Mouse (Mus musculus) cerebellum, adult 11 months (tissue): Measurements from ENCODE around the gene Baiap2.
A peak's percentile ranks its signal among the peaks of the same experiment; 100 is the strongest.

Experiments
- DNase-seq: peaks from one replicate; pipeline ENCODE4 v3.0.0; 2022

Gene Baiap2

DNA sequence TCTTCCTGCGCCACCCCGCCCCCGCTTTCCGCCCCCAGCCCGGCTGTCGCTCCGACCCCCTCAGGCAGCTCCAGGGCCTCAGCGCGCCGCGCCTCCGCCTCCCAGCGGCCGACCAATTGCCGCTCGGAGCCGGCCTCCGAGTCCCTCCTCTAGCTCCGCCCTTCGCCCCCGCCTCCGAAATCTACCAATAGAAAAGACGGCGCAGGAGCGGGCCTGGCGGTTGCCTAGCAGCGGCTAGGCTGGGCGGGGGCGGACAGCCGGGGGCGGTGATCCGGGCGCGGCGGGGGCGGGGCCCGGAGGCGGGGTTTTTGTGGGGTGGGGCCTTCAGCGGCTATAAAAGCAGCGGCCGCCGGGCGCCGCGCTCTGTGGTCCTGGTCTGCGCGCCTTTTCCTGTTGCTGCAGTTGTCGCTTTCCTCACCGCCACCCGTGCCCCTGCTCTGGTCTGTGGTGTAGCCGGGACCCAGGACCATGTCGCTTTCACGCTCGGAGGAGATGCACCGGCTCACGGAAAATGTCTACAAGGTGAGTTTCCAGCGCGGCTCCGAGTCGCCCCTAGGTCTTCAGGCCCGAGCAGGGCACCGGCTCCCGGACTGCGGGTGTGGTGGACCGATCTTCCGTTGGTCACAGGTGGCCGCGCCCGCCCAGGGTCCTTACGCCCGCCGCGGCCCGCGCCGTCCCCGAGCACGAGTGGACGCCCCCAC is at the start of gene Baiap2:
Baiap2 (plus strand) TSS at position 37 of the 701 bp plus-strand sequence.
- DNase-seq, result peak; percentile 98

DNA sequence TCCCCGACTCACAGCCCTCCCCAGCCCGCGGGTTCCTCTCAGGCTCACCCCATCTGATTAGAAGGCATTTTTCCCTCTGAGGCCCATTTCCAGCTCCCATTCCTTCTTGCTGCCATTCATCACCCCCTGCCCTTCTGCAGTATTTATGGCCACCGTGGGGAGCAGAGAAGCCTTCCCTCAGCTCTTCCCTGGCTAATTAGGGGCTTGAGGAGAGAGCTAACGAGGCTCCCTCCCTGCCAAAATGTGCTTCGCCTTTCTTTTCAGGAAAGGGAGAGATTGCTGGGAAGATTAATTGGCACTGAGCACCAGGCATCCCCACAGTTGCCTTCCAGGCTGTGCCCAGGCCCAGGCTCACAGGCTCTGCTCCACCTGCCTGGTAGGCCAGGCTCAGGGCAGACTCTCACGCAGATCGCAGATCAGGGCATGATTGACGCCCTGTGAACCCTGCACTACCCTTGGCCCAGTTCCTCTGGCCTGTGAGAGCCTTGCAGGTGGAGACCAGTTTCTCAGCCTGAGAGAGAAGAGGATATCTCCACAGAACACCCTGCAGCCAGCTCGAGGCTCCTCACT is 48.8 kb upstream of the Baiap2 start:
- no peak for DNase-seq

DNA sequence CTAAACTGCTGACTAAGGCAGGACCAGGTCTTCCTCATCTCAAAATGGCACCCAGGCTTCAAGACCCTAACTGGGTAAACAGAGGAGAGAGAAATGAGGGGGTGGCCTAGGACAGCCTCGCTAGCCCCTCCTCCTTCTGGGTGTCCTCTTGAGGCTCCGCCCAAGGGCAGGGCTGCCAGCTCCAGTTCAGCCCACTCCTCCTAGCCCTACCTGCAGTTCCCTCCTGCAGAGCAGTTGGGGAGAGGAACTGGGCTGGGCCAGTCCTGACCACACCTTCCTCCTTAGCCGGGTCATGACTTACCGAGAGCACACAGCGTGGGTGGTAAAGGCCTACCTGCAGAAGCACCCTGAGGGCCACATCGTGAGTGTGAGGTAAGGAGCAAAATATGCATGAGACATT is 47.9 kb upstream of the Baiap2 start:
- DNase-seq, result no peak

DNA sequence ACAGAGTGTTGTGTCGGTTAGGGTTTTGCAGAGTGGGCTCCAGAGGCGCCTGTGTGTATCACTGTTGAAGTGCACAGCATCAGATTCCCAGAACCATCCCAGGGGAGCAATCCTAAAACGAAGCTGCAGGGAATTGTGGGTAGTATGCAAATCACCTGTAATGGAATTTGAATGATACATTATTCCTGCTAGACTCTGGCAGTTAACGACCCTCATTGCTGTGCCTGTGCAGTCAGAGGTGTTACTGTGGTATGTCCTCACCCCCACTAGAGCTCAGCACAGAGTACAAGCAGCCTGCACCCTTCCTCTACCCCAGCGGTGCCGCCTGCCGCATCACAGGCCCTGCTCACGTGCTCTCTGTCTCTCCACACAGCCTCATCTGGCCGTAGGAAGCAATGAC is 45.5 kb upstream of the Baiap2 start:
- DNase-seq, result no peak

DNA sequence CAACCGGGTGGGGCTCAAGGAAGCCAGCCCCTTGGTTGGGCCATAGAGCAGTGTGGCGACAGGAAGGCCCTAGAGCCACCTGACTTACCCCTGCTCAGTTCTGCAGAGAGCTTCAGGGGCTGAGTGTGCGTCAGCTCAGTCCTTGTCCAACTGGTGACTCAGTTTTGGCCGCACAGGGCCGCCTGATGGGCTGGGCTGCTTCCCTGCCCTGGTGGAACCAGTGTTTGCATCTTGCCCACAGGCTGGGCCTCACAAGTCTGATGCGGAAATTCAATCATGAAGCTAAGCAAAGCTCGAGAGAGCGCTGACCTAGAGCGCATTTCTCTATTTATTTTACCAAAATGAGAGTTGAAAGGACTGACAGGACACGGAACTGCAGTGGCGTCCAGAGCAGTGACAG is 43.6 kb upstream of the Baiap2 start:
- no peak for DNase-seq

DNA sequence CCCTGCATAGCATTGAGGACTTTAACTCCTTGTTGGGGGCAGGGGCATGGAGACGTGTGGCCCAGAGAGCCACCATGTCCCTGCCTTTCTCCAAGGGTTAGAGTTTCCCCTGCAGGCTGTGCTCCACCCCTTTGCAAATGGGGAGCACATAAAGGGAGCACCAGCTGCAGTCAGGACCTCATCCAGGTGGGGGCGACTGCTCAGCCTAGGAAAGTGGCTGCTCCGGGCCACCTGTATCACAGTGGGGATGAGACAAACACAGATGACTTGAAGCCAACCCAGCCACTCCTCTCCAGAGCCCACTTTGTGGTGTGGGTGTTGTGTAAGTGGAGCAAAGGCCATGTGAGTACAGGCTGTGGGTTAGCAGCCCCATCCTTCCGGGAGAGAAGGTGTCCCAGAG is 41.4 kb upstream of the Baiap2 start:
- no peak for DNase-seq

DNA sequence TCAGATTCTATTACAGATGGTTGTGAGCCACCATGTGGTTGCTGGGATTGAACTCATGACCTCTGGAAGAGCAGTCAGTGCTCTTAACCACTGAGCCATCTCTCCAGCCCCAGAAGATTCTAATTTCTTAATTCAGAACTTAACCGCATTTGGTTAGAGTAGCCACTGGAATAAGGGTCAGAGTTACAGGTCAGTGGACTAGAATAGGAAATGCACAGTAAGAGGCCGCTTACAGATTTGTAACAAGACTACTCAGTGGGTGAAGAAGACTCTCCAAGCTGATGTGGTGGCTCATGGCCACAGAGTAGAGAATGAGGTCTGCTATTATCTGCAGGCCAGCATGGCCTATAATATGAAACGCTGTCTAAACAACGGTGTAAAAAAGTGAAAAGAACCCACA is 39.7 kb upstream of the Baiap2 start:
- no peak for DNase-seq

DNA sequence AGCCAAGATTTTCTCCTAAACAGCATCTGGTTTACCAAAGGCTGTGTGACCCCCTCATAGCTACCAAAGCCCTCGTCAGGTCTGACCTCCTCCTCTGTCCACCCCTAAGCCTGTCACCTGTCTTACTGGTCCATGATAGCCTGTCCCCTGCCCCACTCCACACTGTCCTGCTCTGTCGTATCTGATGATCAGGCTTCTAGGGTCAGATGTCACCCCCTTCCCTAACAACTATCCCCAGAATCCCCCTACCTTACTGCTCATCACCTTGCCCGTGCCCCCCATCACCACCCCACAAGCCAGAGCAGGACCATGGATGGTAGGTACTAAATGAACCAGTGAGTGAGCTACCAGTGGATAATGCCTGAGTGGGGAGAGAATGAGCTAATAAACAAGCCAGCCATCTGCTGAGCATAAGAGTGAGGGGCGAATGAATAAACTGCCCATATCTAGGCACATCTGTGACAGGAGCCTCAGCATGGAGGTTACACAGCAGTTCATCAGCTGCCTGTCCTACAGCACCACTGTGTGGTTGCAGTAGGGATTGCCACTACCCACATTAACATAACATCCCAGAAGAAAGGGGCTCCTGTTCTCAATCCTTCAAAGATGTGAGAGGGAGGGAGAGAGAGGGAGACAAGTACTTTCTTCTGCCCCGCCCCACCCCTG is 37.8 kb upstream of the Baiap2 start:
- peak; percentile 67 for DNase-seq

DNA sequence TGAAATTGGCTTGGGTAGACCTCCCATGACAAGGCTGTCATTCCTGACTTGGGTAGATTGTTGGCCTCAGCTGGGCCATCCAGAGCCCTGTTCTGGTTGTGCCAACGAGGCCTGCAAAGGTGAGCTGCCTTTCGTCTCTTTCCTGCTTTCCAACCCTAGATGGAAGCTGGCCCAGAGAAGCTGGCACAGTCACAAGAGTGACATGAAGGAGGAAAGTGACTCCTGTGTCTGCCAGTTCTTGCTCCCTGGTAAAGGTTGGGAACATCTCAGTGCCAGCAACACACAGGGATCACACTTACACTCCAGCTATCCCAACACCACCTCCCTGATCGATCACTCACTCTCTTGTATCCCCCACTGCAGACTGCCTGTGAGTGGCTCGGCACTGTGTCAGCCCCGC is 36.8 kb upstream of the Baiap2 start:
- no peak for DNase-seq

DNA sequence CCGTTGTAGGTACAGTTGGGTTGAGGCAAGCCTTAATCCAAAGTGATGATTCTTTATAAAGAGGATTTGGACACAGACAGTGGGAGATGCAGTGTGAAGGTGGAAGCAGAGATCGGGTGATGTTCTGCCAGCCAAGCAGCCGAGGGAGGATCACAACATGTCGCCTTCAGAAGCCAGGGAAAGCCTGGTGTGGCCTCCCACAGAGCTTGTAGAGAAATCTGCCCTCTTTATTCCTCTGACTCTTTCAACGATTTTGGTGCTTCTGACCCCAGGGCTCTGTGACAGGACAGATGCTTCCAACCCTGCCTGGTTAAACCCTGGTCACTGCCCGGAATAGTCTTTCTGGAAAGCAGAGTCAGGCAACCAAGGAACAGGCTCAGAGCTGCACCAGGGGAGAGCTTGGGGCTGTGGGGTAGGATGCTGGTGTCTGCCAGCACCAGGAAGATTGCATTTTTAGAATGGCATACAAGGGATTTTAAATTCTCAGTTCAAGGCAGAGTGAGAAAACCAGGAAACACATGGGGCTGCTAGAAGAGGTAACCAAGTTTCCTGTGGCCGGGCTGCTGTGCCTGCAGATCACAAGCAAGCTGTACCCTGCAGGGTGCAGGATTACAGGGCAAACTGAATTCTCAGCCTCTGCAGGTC is 35.4 kb upstream of the Baiap2 start:
- no peak for DNase-seq

DNA sequence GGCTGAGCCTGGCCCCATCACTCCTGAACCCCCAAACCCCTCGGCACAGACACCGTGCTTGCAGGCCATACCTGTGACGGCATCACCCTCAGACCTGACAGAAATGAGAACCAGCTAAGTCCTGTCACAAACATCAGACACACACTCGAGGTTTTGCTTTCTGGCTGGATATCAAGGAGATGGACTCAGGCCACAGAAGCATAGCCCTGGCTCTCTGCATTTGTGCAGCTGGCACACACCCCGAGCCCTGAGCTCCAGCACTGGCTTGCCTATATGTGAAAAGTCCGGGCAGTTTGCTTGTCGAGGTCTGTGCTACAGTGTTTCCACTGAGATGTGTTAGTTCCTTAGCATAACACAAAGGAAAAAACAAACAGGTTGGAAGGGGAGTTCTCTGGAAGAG is 34.9 kb upstream of the Baiap2 start:
- DNase-seq, result no peak

DNA sequence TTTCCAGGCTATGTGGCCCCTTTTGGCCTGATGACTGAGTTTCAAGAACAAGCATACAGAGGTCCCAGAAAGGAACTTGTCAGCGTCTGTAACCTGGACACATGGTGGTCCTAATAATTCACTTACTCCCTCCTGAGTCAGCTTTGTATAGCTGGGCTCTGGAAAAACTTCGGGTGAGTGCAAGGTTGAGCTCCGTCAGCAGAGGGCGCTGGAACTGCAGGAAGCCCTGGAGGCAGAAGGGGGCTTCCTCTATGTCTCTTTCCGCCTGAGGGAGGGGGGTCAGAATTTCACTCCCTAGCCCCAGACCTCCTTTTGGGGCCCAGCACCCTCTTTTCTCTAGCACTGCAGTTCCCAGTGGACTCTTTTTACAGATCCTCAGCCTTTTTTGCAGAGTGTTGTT is 33.1 kb upstream of the Baiap2 start:
- peak; percentile 52 for DNase-seq

DNA sequence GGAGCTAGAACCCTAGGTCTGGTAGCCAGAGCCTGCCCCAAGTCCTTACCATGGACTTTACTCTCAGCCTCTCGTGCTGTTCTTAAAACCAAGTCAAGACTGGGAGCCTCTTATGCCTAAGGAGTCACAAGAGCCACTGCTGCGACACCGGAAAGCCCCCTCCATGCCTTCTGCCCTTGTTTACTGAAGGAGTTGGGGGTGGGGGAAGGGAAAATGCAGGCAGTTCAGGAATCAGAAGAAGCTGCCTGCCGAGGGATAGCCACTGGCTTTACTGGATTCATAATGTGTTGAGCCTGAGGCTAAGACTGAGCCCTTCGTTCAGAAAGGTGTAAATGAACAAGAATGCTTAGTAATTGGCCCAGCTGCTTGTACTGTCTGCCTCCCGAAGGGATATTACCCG is 29.7 kb upstream of the Baiap2 start:
- DNase-seq, result no peak

DNA sequence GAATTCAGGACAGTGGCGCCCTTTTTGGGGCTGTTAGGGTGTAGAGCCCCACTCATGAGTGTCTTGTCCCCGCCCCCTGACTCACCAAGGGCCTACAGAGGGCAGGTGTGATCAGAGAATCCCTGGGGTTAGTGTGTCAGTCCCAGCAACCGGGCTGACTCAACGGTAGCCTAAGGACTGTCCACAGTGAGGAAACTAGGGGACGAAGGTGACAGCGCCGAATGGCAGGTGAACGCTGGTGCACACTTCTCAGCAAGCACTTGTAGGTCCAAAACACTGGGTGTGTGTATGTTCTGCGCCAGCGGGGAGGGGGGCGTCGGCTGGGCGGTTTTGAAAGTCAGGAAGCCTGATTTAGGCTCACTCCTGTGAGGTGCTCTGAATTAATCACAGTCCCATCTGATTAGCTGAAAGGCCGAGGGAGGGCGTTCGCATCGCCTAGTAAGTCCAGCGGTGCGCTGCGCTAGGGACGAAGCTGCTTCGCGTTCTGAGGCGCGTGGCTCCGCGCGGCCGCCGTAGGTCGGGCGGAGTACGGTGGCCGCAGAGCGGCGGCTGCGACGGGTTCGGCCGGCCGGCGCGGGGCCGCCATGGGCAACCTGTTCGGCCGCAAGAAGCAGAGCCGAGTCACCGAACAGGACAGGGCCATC is 29.1 kb upstream of the Baiap2 start, which contains the start of gene Chmp6:
Chmp6 (plus strand) TSS at position 151 of the 644 bp plus-strand sequence.
- peak; percentile 91 for DNase-seq

DNA sequence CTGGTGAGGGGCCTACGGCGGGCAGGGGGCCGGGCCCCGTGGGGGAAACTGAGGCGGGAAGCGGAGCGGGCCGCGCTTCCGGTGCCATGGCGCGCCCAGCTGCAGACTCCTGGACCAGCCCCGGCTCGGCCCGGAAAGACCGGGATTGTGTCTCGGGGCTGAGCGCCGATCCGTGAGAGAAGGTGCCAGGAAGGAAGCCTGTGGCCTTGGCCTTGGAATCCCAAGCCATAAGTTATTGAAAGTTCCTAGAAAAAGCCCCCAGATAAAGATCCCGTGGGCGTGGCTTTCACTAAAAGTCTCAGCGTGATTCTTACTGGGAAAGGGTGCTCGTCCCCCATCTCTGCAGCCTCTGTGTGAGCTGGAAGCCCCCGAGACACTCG is 28.6 kb upstream of the Baiap2 start:
- DNase-seq, result no peak

DNA sequence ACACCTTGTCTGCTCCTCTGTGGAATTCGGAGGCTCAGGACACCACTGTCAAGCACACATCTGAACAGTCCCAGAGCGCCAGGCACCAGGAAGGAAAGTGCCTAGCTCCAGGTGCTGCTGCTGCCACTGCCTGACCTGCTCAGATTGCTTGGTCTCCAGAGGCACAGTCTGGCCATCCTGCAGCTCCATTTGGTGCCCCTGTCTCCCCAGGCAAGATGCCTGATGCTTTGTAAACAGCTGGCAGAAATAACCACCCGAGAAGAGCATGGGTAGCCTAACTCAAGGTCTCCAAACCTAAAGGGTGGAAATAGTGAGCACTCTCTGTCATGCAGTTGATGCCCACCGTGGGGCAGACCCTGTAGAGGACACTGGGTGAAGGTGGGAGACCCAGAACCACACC is 28.2 kb upstream of the Baiap2 start:
- no peak for DNase-seq

DNA sequence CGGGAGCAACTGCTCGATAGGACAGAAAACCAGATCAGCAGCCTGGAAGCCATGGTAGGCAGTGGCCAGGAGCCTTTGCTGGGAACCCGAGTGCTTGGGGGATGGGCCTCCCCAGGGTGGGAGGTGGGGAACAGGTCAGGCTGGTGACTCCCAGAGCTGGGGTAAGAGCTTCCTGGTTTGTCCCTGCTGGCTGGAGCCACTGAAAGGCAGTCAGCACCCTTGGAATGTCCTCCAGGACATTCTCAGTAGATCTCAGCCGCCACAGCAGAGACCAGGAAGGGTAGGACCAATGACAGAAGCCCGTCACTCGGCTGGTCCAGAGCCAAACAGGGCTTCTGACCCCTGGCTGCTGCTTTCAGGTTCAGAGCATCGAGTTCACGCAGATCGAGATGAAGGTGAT is 26.9 kb upstream of the Baiap2 start:
- no peak for DNase-seq

DNA sequence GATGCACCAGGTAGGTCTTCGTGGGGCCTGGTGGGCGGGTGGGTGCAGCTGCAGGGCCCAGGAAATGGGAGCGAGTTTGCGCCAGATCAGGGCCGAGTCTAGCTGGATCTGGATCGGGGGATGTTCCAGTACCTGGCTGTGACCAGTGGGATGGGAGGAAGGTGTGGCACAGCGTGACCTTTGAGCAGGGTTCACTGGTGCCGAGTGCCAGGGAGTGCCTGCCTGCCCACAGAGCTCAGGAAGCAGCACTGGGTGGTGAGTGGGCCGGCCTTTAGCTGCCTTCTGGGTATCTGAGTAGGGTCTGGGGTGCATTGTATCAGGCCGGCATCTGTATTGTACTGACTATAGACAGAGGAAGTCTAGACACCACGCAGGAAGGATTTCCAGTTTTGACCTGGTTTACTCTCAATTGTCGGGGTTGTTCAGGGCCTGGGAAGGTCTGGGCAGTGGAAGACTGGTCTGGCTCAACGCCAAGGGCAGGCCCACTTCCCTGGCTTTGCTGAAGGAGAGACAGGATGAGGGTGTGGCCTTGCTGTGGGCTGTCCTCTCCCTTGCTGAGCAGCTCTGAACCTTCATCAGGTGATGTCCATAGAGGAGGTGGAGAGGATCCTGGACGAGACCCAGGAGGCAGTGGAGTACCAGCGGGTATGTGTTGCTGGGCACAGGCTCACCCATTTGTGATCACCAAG is 26.3 kb upstream of the Baiap2 start:
- no peak for DNase-seq

DNA sequence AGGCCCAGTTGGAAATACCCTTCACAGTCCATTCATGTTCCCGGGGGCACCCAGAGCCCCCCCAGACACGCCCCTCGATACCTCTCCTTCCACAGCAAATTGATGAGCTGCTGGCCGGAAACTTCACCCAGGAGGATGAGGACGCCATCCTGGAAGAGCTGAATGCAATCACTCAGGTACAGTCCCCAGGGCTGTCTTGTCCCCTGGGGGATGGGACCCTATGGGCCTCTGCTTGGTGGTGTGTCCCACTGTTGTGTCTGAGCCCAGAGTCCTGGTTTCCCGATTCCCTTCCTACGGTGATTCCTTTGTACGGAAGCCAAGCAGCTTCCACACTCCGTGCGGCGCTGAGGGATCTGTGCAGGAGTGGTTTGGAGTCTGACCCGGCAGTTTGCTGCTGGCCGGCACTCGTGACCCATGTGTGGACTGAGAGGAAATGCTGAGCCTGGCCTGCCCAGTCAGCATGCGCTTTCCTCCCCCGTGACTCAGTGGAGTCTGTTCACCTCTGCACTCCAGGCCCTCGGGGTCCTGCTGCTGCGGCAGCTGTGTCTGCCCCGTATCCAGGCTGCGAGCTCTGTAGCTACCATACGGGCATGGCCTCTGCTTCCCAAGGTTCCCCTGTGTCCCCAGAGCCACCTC is 25.6 kb upstream of the Baiap2 start:
- DNase-seq, result no peak

DNA sequence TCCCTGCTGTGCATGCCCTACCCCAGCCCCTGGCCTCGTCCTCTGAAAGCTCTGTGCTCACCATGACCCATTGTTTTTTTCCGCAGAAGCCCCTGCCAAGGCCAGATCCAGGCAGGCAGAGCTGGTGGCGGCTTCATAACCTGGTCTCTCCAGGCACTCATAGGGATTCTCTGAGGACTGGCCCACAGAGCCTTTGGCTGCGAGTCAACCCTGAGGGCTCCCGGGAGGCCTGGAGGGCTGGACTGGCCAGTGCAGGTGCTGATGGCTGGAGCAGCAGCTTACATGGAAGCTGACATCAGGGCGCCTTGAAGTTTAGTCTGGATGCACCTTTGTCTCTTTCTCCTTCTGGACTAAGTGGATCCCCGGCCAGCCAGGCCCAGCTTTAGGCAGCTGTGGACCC is 24.0 kb upstream of the Baiap2 start:
- no peak for DNase-seq

DNA sequence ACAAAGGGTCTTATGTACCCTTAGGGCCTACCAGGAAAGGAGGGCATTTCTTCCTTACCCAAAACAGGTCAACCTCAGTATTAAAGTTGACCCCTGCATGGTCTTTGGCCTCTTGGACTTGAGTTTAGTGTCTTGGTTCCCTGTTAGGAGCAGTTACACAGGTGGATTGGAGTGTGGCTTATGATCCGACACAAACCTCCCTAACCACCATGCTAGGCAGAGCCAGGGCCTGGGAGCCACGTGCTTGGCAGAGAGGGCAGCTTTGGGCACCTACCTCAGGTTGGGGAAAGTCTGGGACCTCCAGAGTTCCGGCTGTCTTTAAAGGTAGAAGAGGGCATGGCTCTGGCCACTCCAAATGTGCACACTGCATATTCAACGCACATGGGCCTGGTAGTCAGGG is 23.1 kb upstream of the Baiap2 start:
- no peak for DNase-seq

DNA sequence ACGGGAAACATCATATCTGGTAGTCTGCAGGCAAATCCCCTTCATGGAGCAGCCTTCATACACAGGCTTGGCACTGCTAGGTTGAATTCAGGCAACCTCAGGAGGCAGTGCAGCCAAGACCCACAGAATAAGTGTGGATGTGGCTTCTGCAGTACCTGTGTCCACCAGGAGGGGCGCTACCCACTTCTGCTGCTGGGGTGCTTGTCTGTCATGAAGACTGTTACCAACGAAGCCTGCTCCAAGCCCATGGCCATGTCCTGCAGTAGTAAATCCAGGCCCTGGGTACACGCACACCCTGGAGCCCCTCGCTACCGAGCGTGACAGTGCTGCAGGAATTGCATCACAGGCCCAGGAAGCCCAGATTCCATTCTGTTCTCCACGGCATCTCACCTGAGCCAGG is 22.7 kb upstream of the Baiap2 start:
- peak; percentile 62 for DNase-seq
